Mouse (Mus musculus): Measurements from ENCODE around the gene Art3. TPM values are rescaled to one million over a fixed set of nuclear protein-coding genes. Genes with fewer than 3 reads are reported as not detected.

Gene Art3
- polyA plus RNA-seq, 1 experiment from 2014 or later: 2.9 TPM

DNA sequence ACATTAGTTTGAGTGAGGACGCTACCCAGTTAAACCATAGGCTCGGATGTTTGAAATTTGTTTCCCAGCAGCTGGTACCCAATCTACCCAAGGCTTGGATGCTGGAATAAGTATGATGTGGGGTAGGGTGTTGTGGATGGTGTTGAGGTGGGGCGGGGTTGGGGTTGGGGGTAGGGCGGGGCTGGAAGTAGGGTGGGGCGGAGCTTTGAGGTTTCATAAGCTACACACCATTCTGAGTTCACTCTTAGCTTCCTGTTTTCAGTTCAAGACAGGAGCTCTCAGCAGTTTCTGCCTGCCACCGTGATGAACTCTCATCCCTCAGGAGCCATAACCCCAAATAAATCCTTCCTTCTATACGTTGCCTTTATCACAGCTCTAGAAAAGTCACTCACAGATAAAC lies 13.5 kb upstream of the Art3 start:
- Histone ChIP-seq H3K4me1 (replicated peaks) (no peaks in the 10 kb centered on the region), H3K36me3 (no peaks in the 10 kb centered on the region), H3K9me3 (no peaks in the 10 kb centered on the region), H3K27ac (no peak overlapping the region), H3K4me3 (replicated peaks) (no peak overlapping the region), H3K4me2 (replicated peaks) (no peak overlapping the region), H3K27me3 (no peaks in the 10 kb centered on the region), H3K9ac (replicated peaks) (no peak overlapping the region)
- no peak for ATAC-seq
- 85% methylated on average over 7 of the region's 7 CpGs for WGBS

GRCm38 (mm10) chr5:92318596-92318995 lies 13.0 kb upstream of the Art3 start:
- ATAC-seq: no peak
- H3K9ac ChIP-seq (replicated peaks): no peak overlapping the region
- H3K4me3 ChIP-seq (replicated peaks): no peak overlapping the region
- H3K4me1 ChIP-seq (replicated peaks): no peaks in the 10 kb centered on the region
- 92% methylated on average over 14 of the region's 14 CpGs for WGBS
- H3K36me3 ChIP-seq: no peaks in the 10 kb centered on the region
- no peak overlapping the region for H3K27ac ChIP-seq
- no peak overlapping the region for H3K4me2 ChIP-seq (replicated peaks)
- no peaks in the 10 kb centered on the region for H3K27me3 ChIP-seq
- H3K9me3 ChIP-seq: no peaks in the 10 kb centered on the region

GRCm38 (mm10) chr5:92321631-92322400 lies 9.8 kb upstream of the Art3 start:
- 84% methylated on average over 8 of the region's 8 CpGs for WGBS
- Histone ChIP-seq H3K4me3 (replicated peaks) (no peak overlapping the region), H3K4me1 (replicated peaks) (no peaks in the 10 kb centered on the region), H3K9me3 (no peaks in the 10 kb centered on the region), H3K9ac (replicated peaks) (no peak overlapping the region), H3K36me3 (no peaks in the 10 kb centered on the region), H3K27me3 (no peaks in the 10 kb centered on the region), H3K27ac (no peak overlapping the region), H3K4me2 (replicated peaks) (no peak overlapping the region)
- no peak for ATAC-seq

DNA sequence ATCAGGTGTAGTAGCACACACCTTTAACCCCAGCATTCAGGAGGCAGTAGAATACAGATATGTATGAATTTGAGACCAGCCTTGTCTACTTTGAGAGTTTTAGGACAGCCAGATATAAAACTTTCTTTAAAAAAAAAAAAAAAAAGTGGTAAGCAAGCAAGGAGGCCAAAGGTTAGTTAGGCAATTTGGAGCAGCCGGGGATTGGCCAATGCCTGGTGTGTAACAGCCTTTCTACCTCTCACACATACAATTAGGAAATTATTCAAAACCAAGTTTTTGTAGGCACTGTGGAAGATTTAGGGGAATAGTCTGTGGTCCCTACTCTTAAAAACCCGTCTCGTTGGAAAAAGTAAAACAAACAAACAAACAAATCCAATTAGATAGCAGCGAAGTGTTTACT lies 9.0 kb upstream of the Art3 start:
- Histone ChIP-seq H3K9me3 (no peaks in the 10 kb centered on the region), H3K4me1 (replicated peaks) (no peaks in the 10 kb centered on the region), H3K9ac (replicated peaks) (no peak overlapping the region), H3K27ac (no peak overlapping the region), H3K4me3 (replicated peaks) (no peak overlapping the region), H3K36me3 (no peaks in the 10 kb centered on the region), H3K27me3 (no peaks in the 10 kb centered on the region), H3K4me2 (replicated peaks) (no peak overlapping the region)
- WGBS: 91% methylated on average over 4 of the region's 4 CpGs
- no peak for ATAC-seq

DNA sequence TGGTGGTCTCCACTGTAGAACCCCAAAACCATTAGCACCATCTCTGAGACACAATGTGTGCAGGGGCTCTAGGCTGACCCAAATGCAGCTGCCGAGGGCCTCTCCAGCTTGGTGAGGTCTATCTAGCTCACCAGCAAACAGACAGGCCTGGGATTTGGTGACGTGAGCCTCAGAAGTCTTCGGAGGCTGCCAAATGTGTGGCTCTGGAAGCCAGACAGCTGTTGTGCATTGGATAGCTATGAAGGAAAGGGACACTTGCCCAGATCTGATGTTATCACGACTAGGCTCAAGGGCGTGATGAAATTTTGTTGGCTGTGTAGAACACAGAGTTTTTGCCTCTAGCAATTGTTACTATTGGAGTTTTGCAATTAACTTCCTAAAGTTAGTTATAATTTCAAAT lies 8.4 kb upstream of the Art3 start:
- Histone ChIP-seq H3K27ac (no peak overlapping the region), H3K4me2 (replicated peaks) (no peak overlapping the region), H3K9me3 (no peaks in the 10 kb centered on the region), H3K36me3 (no peaks in the 10 kb centered on the region), H3K27me3 (no peaks in the 10 kb centered on the region), H3K4me1 (replicated peaks) (no peaks in the 10 kb centered on the region), H3K9ac (replicated peaks) (no peak overlapping the region), H3K4me3 (replicated peaks) (no peak overlapping the region)
- no peak for ATAC-seq
- 91% methylated on average over 5 of the region's 5 CpGs for WGBS

GRCm38 (mm10) chr5:92327367-92327766 lies 4.3 kb upstream of the Art3 start:
- Histone ChIP-seq H3K36me3 (no peaks in the 10 kb centered on the region), H3K9ac (replicated peaks) (no peak overlapping the region), H3K9me3 (no peaks in the 10 kb centered on the region), H3K4me2 (replicated peaks) (no peak overlapping the region), H3K4me3 (replicated peaks) (no peak overlapping the region), H3K27me3 (no peaks in the 10 kb centered on the region), H3K4me1 (replicated peaks) (no peaks in the 10 kb centered on the region), H3K27ac (no peak overlapping the region)
- ATAC-seq: no peak
- 89% methylated on average over 6 of the region's 6 CpGs for WGBS

GRCm38 (mm10) chr5:92327929-92328328 lies 3.7 kb upstream of the Art3 start, which contains the start of gene Cxcl9:
Gene Cxcl9, minus strand, starts transcription at chr5:92328079.
- no peaks in the 10 kb centered on the region for H3K27me3 ChIP-seq
- no peak for ATAC-seq
- H3K4me2 ChIP-seq (replicated peaks): no peak within 1 kb of the TSS
- no peak within 1 kb of the TSS for H3K27ac ChIP-seq
- H3K4me3 ChIP-seq (replicated peaks): no peak within 1 kb of the TSS
- H3K9me3 ChIP-seq: no peaks in the 10 kb centered on the region
- WGBS: 88% methylated on average over 7 of the region's 7 CpGs
- H3K9ac ChIP-seq (replicated peaks): no peak within 1 kb of the TSS
- H3K36me3 ChIP-seq: no peaks in the 10 kb centered on the region
- no peaks in the 10 kb centered on the region for H3K4me1 ChIP-seq (replicated peaks)

- H3K4me3 ChIP-seq (replicated peaks): no peak overlapping the region
- no peaks in the 10 kb centered on the region for H3K9me3 ChIP-seq
- WGBS: 93% methylated on average over 12 of the region's 12 CpGs
- no peak for ATAC-seq
- no peaks in the 10 kb centered on the region for H3K36me3 ChIP-seq
- no peak overlapping the region for H3K4me2 ChIP-seq (replicated peaks)
- H3K4me1 ChIP-seq (replicated peaks): no peaks in the 10 kb centered on the region
- H3K27ac ChIP-seq: no peak overlapping the region
- H3K27me3 ChIP-seq: no peaks in the 10 kb centered on the region
- no peak overlapping the region for H3K9ac ChIP-seq (replicated peaks)
Measured at GRCm38 (mm10) chr5:92331122-92331521, 505 bp upstream of the Art3 start.

DNA sequence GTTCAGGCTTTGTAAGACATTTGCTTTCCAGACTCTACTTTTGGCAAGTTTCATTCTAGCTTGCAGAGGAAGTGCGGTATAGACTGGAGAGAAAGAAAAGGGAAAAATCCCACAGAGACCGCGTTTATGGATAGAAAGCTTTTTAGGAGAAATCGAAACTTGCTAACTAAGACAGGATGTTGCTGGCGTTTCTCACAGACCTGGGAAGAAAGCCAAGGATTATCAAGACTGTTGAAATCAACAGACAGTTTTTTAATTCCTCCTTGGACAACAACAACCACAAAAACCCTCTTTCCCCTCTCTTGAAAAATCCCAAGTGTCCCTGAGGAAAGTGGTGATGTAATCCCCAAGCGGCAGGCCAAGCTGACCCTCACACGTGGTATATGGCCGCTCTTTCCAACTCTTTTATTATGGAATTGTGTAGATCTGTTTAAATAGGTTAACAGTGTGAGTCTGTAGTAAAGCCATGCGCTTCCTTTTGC lies 773 bp downstream of the Art3 start:
- Histone ChIP-seq H3K36me3 (no peaks in the 10 kb centered on the region), H3K27me3 (no peaks in the 10 kb centered on the region), H3K27ac (no peak overlapping the region), H3K4me2 (replicated peaks) (no peak overlapping the region), H3K9me3 (no peaks in the 10 kb centered on the region), H3K4me3 (replicated peaks) (no peak overlapping the region), H3K9ac (replicated peaks) (no peak overlapping the region), H3K4me1 (replicated peaks) (no peaks in the 10 kb centered on the region)
- ATAC-seq: no peak
- WGBS: 72% methylated on average over 9 of the region's 9 CpGs

- H3K4me1 ChIP-seq (replicated peaks): no peaks in the 10 kb centered on the region
- H3K36me3 ChIP-seq: no peaks in the 10 kb centered on the region
- H3K4me2 ChIP-seq (replicated peaks): no peak overlapping the region
- WGBS: 87% methylated on average over 3 of the region's 3 CpGs
- no peak overlapping the region for H3K4me3 ChIP-seq (replicated peaks)
- no peaks in the 10 kb centered on the region for H3K9me3 ChIP-seq
- no peak overlapping the region for H3K27ac ChIP-seq
- no peak overlapping the region for H3K9ac ChIP-seq (replicated peaks)
- no peaks in the 10 kb centered on the region for H3K27me3 ChIP-seq
- no peak for ATAC-seq
Measured at GRCm38 (mm10) chr5:92336743-92337142, 5.1 kb downstream of the Art3 start.

- Histone ChIP-seq H3K4me1 (replicated peaks) (no peaks in the 10 kb centered on the region), H3K36me3 (no peaks in the 10 kb centered on the region)
- WGBS: 80% methylated on average over 4 of the region's 4 CpGs
Measured at GRCm38 (mm10) chr5:92340606-92341005, 9.0 kb downstream of the Art3 start.

DNA sequence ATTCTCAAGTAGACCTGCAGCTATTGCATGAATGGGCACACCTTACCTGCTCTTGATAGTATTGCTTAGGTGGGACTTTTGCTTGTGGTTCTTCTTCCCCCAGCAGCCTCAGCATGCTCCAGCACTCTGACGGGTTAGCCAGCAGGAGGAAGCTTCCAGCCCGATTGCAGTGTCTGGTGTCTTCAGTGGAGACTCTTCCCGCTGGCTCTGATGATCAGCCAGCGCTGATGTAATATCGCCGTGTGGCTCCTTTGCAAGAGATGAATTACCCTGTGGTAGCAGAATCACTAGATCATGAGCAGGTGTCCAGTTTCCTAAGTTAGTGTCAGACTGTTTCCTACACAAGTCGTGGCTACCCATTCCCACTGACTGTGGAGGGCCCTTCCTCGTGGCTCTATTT lies 13.4 kb downstream of the Art3 start:
- no peak overlapping the region for H3K9ac ChIP-seq (replicated peaks)
- no peak overlapping the region for H3K27ac ChIP-seq
- no peak overlapping the region for H3K4me3 ChIP-seq (replicated peaks)
- peaks cover 5% of the 10 kb centered on the region for H3K4me1 ChIP-seq (replicated peaks)
- no peaks in the 10 kb centered on the region for H3K36me3 ChIP-seq
- no peak overlapping the region for H3K4me2 ChIP-seq (replicated peaks)
- 86% methylated on average over 8 of the region's 8 CpGs for WGBS
- H3K9me3 ChIP-seq: no peaks in the 10 kb centered on the region
- ATAC-seq: no peak
- H3K27me3 ChIP-seq: peaks cover 9% of the 10 kb centered on the region; the same call in 1 of the 2 replicates

More at GRCm38 (mm10) chr5:92340606-92341005, 9.0 kb downstream of the Art3 start:
- no peak overlapping the region for H3K4me2 ChIP-seq (replicated peaks)
- no peak overlapping the region for H3K9ac ChIP-seq (replicated peaks)
- H3K9me3 ChIP-seq: no peaks in the 10 kb centered on the region
- ATAC-seq: no peak
- no peak overlapping the region for H3K4me3 ChIP-seq (replicated peaks)
- no peak overlapping the region for H3K27ac ChIP-seq
- no peaks in the 10 kb centered on the region for H3K27me3 ChIP-seq
